Mouse (Mus musculus) megakaryocyte, embryonic 14.5 days (primary cell): ENCODE measurements around the gene Cdipt.

Experiments
- FLI1 ChIP-seq: IDR thresholded peaks from 2 replicates; pipeline ENCODE4 v1.6.1; 2012; ENCODE audit warnings: low read length, inconsistent platforms, mixed read lengths
- GATA1 ChIP-seq: IDR thresholded peaks from 3 replicates; pipeline ENCODE4 v1.6.1; 2012; ENCODE audit warnings: mixed read lengths, low read length, inconsistent platforms, borderline replicate concordance

- TF ChIP-seq GATA1 (no peak), FLI1 (no peak)
Observed at GRCm38 (mm10) chr7:126961965-126962364, 13.7 kb upstream of the Cdipt start.
